Mouse (Mus musculus) embryonic stem cell, embryonic (primary cell): ENCODE measurements around the gene Riox1.

Experiments used
- CTCF ChIA-PET, 4 experiments: fragments of 300-600 bp in 2 of 4; fragments of 350-600 bp in 2 of 4; sonication (Branson Sonifier 250); formaldehyde crosslinking; loops; one replicate each; lab custom pipeline; 2022; ENCODE audit warnings: inconsistent platforms in 2 of 4; lab: Charles Lee
- POLR2A ChIA-PET, 4 experiments: fragments of 300-600 bp in 2 of 4; fragments of 350-600 bp in 2 of 4; sonication (Branson Sonifier 250); formaldehyde crosslinking; loops; one replicate each; lab custom pipeline; 2022; ENCODE audit warnings: antibody characterized with exemption in 4 of 4, inconsistent platforms in 1 of 4; lab: Charles Lee

Gene Riox1

DNA sequence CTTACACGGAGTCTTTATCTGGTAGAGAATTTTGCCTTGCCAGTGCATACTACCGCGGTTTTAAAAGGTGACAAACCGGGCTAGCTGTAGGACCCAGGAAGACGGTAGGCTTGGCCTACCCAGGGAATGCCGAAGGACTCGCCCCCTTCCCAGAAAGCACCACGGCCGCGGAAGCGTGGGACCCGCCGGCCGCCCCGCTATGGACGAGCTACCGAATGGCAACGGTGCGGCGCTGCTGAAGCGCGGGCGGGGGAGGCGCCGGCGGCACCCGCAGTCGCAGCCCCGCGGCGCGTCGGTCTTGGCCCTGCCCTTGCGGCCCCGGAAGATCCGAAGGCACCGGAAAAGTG lies at the start of gene Riox1:
TSS of gene Riox1 (plus strand) at position 116 of the 347 bp plus-strand sequence.
- ChIA-PET POLR2A (interaction anchor here (0.5 to 2.5 kb wide), 35 partner anchors 9 to 501 kb away, joined by 3 to 12 read pairs (median 3); partner anchors contain the start of genes Psen1 (in 2 of the 4), Acot2 (in 1 of the 4), Aldh6a1 (in 1 of the 4) and Heatr4 (in 1 of the 4)), CTCF (interaction anchor here in 2 of 4 experiments (0.5 to 2.0 kb wide), 5 partner anchors 18 to 113 kb away, joined by 3 to 12 read pairs (median 6); partner anchors contain the start of gene Acot2 (in 1 of the 2))

DNA sequence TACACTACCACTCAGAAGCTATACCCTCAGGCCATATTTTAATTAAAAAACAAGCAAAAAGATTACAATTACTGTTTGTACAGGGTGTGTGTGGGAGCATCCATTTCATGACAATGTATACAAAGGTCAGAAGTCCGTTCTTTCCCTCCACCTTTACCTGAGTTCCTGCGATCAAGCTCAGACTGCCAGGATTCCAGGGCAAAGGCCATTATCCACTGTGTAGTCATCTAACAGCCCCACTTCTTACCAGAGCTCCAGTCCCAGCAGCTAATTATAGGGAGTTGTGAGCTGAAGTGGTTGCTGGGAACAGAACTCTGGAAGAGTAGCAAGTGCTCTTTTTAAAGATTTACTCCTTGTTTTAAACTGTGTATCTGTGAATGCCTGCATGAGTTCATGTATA lies 40.0 kb upstream of the Riox1 start:
- CTCF ChIA-PET, result no interaction called here
- POLR2A ChIA-PET, result interaction anchor here in 3 of 4 experiments (1.0 to 1.4 kb wide), 3 partner anchors 9 to 29 kb away, joined by 3 to 6 read pairs (median 3); no protein-coding TSS in a partner anchor

DNA sequence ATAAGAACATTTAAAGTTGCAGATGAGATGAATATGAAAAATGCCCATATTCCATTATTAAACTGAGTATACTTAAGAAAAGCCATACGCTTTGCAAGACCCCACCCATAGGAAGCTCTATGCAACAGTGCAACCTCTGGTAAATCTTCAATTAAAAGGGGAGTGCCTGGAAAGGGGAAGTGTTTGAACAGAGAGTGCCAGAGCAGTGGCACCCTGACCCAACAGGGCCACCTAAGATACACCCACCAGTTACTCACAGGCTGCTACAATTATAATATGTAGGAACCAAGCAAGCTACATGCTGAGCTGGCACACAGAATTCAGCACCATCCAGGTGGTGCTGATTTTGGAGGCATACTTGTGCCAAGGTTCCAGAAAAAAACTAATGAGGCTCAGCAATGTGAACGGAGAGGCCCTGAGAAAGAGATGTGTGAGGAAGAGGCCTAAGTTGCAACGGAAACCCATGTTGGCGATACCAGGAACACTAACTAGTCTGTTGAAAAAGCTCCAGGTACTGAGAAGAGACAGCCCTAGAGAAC lies 36.1 kb upstream of the Riox1 start:
- POLR2A ChIA-PET, result interaction anchor here in 2 of 4 experiments (1.0 to 1.9 kb wide), 3 partner anchors 10 to 68 kb away, joined by 3 to 5 read pairs (median 3); no protein-coding TSS in a partner anchor
- CTCF ChIA-PET, result interaction anchor here in 1 of 4 experiments (0.6 kb wide), 1 partner anchor 146 kb away, joined by 10 read pairs; no protein-coding TSS in a partner anchor

DNA sequence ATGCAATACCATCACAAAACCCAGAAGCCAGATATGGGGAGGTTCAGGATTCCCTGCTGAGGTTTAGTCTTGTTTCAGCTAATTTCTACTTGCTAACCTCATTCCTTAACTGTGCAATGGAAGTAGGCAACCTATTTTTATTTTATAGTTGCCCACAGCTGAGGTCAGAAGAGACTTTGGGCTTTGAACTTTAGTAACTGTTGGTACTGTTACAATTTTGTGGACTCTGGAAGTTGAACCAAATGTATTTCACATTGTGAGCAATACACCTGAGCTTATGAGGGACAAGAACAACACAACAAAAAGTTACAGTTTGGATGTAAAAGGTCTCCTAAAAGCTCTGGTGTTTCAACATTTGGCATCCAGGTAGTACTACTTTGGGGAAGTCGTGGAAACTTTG lies 35.6 kb upstream of the Riox1 start:
- CTCF ChIA-PET, result interaction anchor here in 1 of 4 experiments (0.6 kb wide), 2 partner anchors 23 to 148 kb away, joined by 3 read pairs; no protein-coding TSS in a partner anchor
- POLR2A ChIA-PET, result interaction anchor here in 3 of 4 experiments (0.7 to 1.9 kb wide), 6 partner anchors 10 to 1056 kb away, joined by 3 to 5 read pairs (median 3); partner anchors contain the start of genes Arel1 (in 1 of the 3), Fcf1 (in 1 of the 3), Heatr4 (in 1 of the 3) and Riox1 (in 1 of the 3)

DNA sequence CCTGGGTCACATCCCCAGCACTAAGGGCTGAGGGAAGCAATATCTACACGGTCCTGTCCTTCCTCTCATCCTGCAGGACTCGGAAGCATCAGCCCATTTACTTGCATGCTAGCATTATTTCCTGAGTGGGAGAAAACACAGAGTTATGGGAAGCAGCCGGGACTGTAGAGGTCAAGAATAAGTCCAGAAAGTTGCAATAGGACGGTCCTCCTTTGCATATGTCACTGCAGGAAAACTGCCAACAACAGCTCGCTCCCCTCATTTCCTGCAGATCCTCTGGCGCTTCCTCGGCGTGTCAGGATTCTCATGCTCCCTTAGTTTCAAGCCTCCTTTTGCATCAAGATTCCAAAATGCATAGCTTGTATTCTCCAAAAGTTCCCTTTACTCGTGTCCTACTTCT lies 33.5 kb upstream of the Riox1 start:
- ChIA-PET CTCF (no interaction called here), POLR2A (interaction anchor here in 1 of 4 experiments (1.4 kb wide), 1 partner anchor 11 kb away, joined by 5 read pairs; no protein-coding TSS in a partner anchor)

DNA sequence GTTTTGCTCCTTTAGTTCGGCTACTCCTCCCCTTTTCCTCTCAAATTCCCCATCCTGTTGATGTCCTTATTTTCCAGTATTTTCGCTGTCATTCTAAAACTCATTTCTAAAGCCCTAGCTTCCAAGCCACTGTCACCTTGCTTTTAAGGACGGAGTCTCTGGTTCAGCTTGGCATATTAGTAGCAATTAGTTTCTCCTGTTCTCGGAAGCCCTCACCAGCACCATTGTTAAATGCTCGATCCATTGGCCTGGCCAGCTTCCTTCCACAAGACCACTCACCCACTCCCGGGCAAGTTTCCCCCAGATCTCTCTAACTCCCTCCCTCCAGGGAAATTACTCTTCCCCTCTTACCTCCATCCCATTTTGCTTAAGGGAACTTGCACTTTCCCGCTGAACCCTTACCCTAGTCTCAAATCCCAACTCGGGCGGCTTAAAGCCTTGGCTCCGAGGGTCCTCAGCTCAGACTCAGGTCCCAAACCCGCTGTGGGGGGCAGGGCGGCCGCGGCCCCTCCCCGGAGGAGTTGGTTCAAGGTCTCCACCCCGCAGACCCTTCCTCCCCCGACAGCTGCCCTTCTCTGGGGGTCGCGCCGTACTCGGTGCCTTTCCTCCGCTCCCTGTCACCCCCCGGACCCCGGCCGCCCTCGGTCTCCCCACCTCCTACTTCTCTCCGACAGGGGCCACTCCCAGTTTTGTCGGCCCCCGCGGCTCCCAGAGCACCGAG lies 29.5 kb upstream of the Riox1 start:
- CTCF ChIA-PET, result no interaction called here
- POLR2A ChIA-PET, result interaction anchor here (0.5 to 1.8 kb wide), 13 partner anchors 10 to 425 kb away, joined by 3 to 10 read pairs (median 3); partner anchors contain the start of genes Riox1 (in 2 of the 4), Acot3 (in 1 of the 4) and Acot6 (in 1 of the 4)

DNA sequence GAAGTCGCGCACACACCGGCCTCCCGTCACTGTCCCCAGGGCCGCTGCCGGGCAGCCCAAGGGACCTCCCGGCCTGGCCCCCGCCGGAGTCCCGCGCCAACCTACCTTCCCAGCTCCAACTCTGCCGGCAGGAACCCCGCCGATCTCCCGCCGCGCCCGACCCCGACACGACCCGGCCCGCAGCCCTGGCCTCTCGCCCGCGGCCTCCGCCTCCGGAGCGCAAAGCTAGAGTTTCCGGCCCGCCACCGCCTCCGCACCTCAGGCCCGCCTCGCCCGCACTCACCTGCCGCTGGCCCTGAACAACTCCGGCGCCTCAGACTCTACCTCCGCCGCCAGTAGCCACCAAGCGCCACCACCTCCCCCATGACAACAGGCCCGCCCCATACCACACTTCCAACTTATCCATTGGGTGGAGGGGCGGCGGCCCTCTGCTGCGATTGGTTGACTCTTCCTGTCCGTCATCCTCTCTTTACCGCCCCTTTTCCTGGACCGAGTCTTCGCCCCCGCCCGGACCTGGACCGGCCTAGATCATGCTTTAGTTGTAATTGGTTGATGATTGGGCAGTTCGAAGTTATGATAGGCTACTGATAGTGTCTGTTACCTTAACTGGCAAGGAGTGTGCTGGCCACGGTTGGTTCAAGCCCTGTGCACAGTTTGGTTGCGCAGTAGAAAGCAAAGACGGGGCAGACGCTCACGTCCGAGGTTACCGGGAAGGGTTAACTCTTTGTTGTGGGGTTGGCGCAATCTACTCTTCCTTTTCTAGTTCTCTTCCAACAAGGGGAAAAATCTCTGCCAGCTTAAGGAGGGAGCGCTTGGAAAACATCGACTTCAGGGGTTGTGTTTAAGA lies 28.6 kb upstream of the Riox1 start, which contains the start of gene Numb:
TSS of gene Numb (minus strand) at position 400 of the 847 bp plus-strand sequence.
- POLR2A ChIA-PET, result interaction anchor here (0.7 to 2.1 kb wide), 13 partner anchors 11 to 233 kb away, joined by 3 to 12 read pairs (median 4); partner anchors contain the start of genes Riox1 (in 2 of the 4) and Acot3 (in 1 of the 4)
- CTCF ChIA-PET, result interaction anchor here in 2 of 4 experiments (0.5 to 1.0 kb wide), 2 partner anchors 139 to 850 kb away, joined by 3 to 6 read pairs; no protein-coding TSS in a partner anchor

DNA sequence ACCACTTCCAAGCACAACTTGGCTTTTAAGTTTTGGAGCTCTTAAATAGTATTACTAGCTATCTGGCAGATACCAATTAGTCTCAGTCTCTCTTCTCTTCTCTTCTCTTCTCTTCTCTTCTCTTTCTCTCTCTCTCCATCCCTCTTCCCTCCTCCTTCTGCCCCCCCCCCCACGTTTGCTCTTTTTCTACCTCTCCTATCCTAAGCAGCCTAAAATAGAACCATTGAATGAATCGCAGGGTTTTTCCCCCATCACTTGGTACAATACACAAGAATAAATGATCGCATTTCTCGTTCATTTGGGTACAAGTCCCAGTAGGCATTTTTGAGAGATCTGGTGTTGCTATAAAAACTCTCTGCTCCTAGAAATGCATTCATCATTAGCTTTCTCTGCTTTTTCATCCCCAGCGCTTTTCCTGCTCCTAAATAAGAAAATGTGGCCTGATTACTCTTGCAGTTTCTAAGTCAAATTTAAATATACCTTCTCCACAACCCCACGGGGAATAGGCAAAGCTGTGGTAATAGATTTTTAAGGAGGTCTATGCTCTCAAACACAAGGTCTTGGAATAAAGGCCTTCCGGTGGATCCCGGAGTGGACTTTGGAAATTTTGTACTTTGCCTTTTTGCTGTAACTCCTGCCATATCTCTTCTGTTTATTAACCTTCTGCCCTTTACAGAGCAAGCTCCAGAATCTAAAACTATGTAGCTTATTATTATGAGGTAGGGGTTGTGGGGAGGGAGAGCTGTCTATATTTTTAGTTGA lies 27.5 kb upstream of the Riox1 start:
- CTCF ChIA-PET, result interaction anchor here in 1 of 4 experiments (0.6 to 1.0 kb wide), 2 partner anchors 27 to 138 kb away, joined by 3 read pairs; partner anchors contain the start of gene Riox1

DNA sequence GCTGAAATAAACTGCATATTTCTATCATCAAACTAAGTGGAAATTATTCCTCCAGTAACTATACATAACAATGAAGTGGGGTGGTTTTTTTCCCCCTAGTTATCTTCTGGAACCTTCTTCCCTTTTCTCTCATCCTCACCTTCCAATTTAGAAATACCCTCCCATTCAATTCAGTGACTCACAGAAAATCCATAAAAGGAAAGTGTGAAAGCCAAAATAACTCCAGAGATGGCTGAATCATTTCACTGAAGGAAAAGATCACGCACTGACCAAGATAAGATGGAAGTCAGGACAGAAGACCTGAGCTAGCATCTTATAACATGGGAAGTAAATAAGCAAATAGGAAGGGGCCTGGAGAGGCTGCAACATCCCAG lies 26.9 kb upstream of the Riox1 start:
- POLR2A ChIA-PET, result interaction anchor here in 3 of 4 experiments (0.5 to 2.1 kb wide), 7 partner anchors 8 to 439 kb away, joined by 3 to 12 read pairs (median 3); partner anchors contain the start of gene Riox1 (in 2 of the 3)
- CTCF ChIA-PET, result no interaction called here

More for the DNA sequence above, 27.5 kb upstream of the Riox1 start:
- POLR2A ChIA-PET, result interaction anchor here (0.5 to 2.1 kb wide), 12 partner anchors 9 to 439 kb away, joined by 3 to 12 read pairs (median 4); partner anchors contain the start of gene Riox1 (in 2 of the 4)

DNA sequence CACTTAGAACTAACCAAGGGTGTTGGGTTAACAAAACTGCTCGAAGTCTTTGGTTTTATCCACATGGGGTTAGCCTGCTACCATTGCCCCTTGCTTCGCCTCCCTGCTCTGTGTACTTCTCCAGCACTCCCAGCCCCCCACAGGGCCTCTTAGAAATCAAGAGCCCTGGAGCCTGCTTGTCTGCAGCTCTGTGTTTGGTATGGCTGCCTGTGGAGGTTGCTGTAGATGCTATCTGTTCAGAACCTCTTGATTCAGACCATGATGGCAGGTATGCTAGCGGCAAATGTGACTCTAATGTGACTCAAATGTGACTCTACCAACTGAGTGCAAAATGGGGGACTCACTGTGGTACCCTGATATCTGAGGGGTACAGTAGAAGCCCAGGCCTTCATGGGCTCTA lies 26.1 kb upstream of the Riox1 start:
- CTCF ChIA-PET, result no interaction called here
- POLR2A ChIA-PET, result interaction anchor here in 2 of 4 experiments (0.9 to 1.0 kb wide), 2 partner anchors 9 to 10 kb away, joined by 3 read pairs; no protein-coding TSS in a partner anchor

DNA sequence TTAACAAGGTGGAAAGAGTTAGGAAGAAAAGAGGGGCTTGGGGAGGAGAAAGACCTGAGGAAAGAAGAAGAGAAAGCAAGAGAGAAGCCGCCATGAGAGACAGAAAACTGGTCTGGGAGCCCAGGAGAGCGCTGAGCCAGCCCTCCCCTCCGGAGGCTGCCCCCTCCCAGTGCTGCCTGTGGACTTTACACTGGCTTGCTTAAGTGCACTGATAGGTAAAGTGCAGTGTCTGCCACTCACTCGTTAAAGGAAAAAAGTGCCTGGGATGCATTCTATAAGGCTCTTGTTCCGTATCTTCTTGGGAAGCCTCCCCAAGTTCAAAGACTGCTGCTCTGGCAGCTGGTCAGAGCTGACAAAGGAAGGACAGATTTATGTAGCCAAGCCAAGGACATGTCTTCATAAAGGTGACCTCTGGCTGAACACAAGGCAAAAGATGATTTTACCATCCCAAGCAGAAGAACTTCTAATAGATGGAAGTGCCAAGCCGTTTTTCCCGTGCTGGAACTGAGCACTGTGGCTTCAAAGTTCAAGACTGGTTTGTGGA lies 25.2 kb upstream of the Riox1 start:
- ChIA-PET POLR2A (interaction anchor here in 2 of 4 experiments (0.7 to 1.4 kb wide), 4 partner anchors 10 to 88 kb away, joined by 3 to 5 read pairs (median 3); no protein-coding TSS in a partner anchor), CTCF (no interaction called here)

DNA sequence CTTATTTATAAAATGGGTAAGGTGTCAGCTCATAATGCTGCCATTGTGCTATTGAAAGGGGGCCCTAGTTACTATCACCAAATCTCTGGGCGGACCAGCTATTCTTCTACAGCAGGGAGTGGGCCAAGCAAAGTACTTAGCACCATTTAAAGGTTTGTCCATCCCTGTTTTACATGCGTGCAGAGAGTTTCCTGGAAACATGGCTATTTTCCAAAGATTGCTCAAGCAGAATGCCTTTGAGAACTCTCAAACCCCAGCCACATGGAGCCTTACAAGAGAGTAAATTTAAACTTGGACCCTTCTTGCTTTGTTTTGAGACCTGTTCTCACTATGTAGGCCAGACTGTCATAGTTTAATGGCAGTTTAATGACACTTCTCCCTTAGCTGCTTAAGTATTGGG lies 24.3 kb upstream of the Riox1 start:
- ChIA-PET CTCF (no interaction called here), POLR2A (interaction anchor here in 1 of 4 experiments (0.9 to 1.4 kb wide), 2 partner anchors 11 to 12 kb away, joined by 3 to 5 read pairs; no protein-coding TSS in a partner anchor)

DNA sequence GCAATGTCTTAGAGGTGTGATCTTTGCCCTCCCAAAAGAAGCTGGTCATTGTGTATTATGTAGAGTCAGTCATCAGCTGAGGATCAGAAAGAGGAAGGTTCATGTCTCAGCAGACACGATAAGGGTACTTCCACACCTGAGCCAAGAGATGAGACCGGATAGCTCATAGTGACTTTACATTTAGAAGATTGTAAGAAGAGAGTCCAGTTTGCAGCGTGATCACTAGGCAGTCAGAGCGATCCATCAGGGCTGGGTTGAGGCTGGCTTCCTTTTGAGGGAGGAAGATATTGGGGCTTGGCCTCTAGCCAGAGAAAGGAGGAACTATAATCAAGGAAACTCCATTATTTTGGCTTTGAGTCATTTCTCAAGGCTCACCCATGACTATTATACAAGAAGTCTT lies 22.7 kb upstream of the Riox1 start:
- CTCF ChIA-PET, result interaction anchor here in 1 of 4 experiments (0.6 kb wide), 1 partner anchor 589 kb away, joined by 3 read pairs; no protein-coding TSS in a partner anchor
- POLR2A ChIA-PET, result no interaction called here

DNA sequence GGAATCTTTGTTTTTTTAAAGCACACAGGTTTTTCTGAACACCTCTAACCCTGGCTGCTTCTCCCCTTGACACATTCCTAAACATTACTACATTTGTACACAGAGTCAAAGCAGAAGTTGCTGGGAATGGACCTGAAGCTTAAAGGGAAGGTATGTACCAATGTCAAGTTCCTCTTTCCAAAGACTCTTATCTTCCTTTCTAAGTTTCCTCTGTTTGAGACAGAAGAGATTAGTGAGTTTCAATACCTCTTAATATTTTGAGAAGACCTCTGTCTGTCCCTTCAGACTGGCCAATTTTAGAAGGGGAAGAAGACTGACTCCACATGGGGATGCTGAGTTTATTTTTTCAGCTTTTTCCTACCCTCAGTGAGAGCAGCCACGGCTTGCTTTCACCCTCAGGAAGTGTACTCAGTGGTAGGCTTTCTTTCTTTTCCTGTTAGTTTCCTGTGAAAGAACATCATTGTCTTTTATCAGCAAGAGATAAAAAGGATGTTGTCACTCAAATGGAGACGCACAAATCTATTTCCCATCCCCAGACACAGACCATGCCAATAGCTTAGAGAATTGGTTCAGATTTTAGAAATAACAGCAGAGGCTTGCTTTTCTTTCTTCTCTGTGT lies 21.1 kb upstream of the Riox1 start:
- CTCF ChIA-PET, result interaction anchor here in 1 of 4 experiments (0.6 kb wide), 1 partner anchor 426 kb away, joined by 3 read pairs; no protein-coding TSS in a partner anchor
- POLR2A ChIA-PET, result interaction anchor here in 1 of 4 experiments (0.5 kb wide), 1 partner anchor 123 kb away, joined by 3 read pairs; the partner anchor contains the start of gene Acot3

DNA sequence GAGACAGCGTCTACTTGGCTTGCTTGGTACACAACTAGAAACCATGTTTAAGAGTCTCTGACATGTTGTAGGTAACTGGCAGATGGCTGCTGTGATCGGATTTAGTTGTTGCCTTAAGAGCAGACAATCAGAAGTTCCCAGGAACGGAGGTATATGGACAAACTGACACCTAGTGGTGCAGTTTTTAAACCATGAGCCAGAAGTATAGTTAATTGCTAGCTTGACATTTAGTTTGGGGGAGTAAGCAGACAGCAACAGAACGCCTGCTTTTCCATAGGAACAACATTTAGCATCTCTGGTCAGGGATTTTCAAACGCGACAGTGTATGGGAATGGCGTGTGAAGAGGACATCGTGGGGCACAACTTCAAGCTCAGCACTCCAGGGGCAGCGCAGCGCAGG lies 12.8 kb upstream of the Riox1 start:
- POLR2A ChIA-PET, result interaction anchor here in 2 of 4 experiments (0.8 to 1.7 kb wide), 4 partner anchors 12 to 513 kb away, joined by 3 to 6 read pairs (median 3); partner anchors contain the start of genes Aldh6a1 (in 1 of the 2) and Riox1 (in 1 of the 2)
- CTCF ChIA-PET, result interaction anchor here in 3 of 4 experiments (0.5 to 1.2 kb wide), 5 partner anchors 23 to 464 kb away, joined by 3 to 5 read pairs (median 4); no protein-coding TSS in a partner anchor
